Mouse (Mus musculus) right cerebral cortex, postnatal 4 days (tissue): ENCODE results near the gene Rgs3.

ENCODE experiments used
- DNase-seq: peaks from one replicate; pipeline ENCODE4 v3.0.0-alpha.2; 2022

Gene Rgs3

GRCm38 (mm10) chr4:62661311-62661849 is 101.7 kb downstream of the Rgs3 start:
- no peak for DNase-seq

GRCm38 (mm10) chr4:62663348-62663747 is 103.7 kb downstream of the Rgs3 start:
- DNase-seq: no peak

GRCm38 (mm10) chr4:62665842-62666241 is 106.2 kb downstream of the Rgs3 start:
- DNase-seq: no peak

- no peak for DNase-seq
Measured at GRCm38 (mm10) chr4:62668666-62669065, 109.0 kb downstream of the Rgs3 start.

DNA sequence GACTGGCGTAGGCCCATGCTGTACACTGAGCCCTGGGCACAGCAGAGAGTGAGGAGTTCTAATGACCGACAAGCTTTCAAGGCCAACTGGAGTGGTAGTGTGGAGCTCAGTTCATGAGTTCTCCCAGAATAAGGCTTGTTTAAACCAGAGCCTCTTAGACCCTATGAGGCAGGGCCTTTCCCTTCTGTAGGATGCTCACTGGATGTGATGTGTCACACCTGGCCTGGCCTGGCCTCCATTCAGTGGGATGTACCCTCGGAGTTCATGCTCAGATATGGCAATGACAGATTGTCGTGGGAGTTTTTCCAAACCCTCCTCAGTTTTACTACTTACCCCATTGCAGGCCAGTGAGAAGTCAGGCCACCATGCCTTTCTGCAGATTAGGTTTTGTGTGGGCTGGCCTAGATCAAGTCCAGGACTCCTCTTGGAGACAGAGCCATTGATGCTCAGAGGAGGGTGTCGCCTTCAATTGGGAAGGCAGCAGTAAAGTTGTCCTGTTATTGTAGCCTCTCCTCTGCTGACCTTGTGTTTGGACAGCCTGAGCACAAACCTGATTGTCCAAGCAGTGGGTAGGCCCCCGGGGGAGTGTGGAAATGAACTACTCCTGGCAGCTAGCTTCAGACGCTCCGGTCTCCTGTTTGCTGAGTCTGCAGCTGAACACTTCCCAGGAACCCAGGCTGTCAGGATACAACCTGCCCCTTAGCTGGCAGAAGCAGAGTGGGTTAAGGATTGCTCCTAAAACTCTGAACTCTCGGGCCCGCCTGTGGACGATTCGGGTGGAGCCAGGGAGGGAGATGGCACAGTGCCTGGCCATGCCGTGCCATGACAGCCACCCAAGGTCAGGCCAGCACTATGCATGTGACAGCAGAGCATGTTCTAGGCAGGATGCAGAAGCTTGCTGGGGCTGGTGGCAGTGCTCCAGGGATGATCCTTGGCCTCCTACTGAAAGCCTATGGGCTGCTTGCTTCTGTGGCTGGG is 109.7 kb downstream of the Rgs3 start:
- DNase-seq: no peak

- no peak for DNase-seq
Measured at GRCm38 (mm10) chr4:62673531-62674030, 113.9 kb downstream of the Rgs3 start.

DNA sequence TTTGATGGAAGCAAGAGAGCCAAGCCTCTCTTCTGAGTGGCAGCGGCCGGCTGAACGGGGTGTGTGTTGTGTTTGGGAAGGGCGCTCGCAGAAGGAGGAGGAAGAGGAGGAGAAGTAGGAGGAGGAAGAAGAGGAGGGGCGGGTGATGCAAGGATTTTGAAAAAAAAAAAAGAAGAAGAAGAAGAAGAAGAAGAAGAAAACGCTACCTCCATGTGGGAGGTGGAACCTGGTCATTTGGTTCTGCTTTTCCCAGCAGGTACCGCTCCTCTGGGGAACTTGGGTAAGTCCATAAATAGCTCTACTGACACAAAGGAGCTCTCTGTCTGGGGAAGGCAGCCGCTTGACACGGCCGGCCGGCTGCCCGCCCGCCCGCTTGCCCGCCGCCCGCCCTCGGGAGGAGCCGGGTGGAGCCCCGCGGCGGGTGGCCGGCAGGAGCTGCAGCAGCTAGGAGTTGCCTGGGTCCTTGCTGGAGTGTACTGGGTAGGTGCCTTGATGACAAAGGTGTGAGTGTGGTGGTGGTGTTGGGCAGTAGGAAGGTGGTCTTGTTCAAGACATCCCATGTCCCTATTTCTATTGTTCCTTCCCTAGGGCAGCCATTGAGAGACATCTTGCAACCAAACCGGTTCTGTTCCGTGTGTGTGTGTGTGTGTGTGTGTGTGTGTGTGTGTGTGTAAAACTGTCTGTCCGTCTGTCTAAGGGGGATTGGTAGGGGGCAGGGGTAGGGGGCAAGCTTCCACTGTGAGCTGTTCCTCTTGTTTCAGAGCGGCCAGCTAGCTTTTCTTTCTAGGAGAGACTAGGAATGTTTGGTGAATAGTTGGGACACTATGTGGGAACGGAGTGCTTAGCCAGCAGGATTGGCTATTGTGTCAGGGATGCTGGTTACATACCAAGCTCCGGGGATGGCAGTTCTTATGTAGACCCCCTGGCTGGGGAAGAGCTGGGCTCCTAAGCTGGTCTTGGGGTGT is 114.7 kb downstream of the Rgs3 start:
- DNase-seq: no peak

- no peak for DNase-seq
Measured at GRCm38 (mm10) chr4:62675394-62675793, 115.7 kb downstream of the Rgs3 start.

- DNase-seq: no peak
Measured at GRCm38 (mm10) chr4:62677047-62677737, 117.5 kb downstream of the Rgs3 start.

GRCm38 (mm10) chr4:62679157-62679556 is 119.5 kb downstream of the Rgs3 start:
- no peak for DNase-seq

DNA sequence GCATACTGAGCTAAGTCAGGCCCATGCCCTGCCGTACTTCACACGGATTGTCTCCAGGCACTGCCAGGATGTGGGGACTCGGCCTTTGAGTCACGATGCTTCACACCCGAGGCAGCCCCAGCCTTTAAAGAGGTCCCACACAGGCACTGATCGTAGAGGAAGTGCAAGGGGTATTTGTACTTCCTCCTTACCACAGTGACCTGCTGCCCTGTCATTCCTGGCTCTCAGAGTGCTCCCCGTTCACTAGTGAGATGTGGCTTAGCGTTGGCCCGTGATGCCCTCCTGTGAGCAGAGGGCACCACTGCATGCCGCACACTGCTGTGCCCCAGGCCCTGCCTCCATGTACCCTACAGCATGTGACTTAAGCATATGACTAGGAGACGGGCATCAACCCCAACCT is 121.8 kb downstream of the Rgs3 start:
- no peak for DNase-seq

- no peak for DNase-seq
Measured at GRCm38 (mm10) chr4:62682371-62682770, 122.7 kb downstream of the Rgs3 start.

DNA sequence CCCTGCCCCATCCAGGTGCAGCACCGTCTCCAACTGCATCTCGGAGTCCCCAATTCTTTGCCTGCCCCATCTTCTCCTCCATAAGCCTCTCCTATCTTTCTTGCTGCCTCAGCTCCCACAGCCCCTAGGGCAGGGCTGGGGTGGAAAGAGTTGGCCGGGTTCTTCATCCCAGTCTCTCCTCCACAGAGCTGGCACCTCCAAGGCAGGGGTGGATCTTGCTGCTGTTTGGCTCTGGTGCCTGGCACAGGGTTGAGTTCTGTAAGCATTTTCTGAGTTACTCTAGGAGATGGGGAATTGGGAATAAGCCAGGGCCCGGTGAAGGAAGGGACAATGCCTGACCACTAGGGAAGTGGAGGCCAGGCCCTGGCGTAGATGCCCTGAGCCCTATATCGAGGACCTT is 123.5 kb downstream of the Rgs3 start:
- DNase-seq: no peak

GRCm38 (mm10) chr4:62684351-62684750 is 124.7 kb downstream of the Rgs3 start:
- no peak for DNase-seq

DNA sequence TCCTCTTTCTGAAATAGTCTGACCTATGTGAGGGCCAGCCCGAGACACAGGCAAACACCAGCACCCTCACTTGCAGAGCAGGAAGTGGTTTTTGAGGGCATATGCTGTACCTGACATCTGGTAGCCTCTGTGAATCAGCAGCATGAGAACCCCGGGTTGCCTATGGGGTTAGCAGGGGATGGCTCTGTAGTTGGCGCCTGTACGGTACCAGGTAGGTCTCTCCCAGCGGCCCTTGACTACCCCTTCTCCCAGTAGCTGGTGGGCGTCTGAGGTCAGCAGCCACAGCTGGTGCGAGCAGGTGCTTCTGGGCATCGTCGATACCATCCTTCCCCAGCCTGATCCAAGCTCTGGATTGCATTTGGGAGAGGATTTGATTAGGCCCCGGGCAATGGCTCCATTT is 125.6 kb downstream of the Rgs3 start:
- no peak for DNase-seq

DNA sequence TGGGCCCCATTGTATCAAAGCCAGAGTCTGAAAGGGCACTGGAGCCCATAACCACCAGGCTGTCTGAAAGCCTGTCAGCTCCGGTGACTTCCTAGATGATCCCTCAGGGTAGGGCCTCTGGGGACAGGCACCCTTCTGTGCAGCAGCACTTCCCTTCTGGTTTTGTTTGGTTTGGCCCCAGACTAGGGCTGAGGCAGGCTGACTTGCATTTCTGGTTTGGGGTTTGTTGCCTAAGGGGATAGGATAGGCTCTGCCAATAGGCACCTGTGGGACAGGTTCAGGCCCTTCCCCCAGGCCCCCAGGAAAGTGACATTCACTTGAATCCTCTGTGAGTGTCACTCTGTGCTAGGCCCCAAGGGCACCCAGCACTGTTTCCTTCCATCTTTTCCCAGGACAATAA is 127.1 kb downstream of the Rgs3 start:
- DNase-seq: no peak

DNA sequence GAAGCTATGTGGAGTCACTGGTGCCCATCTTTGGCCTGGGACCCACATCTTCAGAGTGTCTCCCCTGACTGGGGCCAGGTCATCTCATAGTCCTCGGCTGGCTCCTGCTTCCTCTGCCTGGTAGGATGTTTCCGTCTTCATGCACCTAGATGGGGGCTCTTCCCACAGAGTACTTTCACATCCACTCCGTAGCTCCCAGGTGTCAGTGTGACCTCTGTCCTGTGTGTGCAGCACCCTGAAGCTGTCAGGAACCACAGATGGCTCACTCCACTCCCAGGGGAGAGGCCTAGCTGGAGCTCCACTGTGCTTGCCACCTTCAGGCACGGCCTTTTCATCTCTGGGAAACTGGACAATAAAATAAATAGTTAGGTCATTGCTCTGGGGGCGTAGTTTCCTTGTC is 128.5 kb downstream of the Rgs3 start:
- DNase-seq: no peak

DNA sequence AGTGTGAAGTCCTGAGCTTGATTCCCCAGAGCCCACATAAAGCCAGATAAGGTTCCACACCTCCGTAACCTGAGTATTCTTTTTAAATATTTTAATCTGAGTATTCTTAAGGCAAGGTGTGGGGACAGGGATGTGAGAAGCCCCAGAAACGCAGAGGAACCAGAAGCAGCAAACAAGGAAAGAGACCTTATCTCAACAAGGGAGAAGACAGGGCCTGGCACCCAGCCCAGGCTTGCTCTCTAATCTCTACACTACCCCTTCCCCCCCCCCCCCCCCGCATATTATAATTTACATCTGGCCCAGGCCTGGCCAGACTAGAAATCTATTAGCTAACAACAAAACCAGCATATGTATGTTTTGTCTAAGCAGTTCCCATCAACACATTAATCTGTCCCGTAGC is 131.3 kb downstream of the Rgs3 start:
- DNase-seq: no peak

- no peak for DNase-seq
Measured at GRCm38 (mm10) chr4:62691625-62692024, 132.0 kb downstream of the Rgs3 start.

- DNase-seq: peak; percentile 66
Measured at GRCm38 (mm10) chr4:62693839-62694238, 134.2 kb downstream of the Rgs3 start.

GRCm38 (mm10) chr4:62694703-62695439 is 135.2 kb downstream of the Rgs3 start:
- DNase-seq: no peak

DNA sequence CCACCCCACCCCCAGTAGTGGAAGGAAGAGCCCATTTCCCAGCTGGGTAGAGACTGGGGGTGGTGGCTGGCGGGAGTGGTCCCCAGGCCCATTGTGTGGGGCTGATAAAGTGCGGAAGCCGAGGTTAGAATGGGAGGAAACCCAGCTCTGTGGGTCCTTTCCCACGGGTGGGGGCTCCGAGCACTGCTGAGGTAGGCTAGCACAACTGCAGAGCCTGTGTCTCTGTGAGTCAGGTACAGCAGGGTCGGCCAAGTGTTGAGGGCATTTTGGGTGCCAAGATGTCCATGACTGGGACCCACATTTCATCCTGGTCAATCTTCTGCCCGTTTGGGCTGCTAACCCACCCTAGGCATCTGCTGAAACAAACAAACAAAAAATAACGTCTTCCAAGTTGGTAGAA is 135.9 kb downstream of the Rgs3 start:
- no peak for DNase-seq
